Mouse (Mus musculus) C2C12 (cell line): ENCODE data around the gene Me1.

Source experiments
- CEBPB ChIP-seq: IDR thresholded peaks from one replicate; pipeline ENCODE4 v1.6.1; 2011; ENCODE audit warnings: low read depth, mild to moderate bottlenecking, control low read depth, moderate library complexity
- CTCF ChIP-seq: IDR thresholded peaks from one replicate; pipeline ENCODE4 v1.5.1; 2011; ENCODE audit not compliant: control insufficient read depth, insufficient read depth, insufficient read length
- MAX ChIP-seq: IDR thresholded peaks from one replicate; pipeline ENCODE4 v1.6.1; 2011; ENCODE audit warnings: mild to moderate bottlenecking, control low read depth
- USF1 ChIP-seq: IDR thresholded peaks from one replicate; pipeline ENCODE4 v1.6.1; 2011; ENCODE audit warnings: low read depth, mild to moderate bottlenecking, control low read depth, moderate library complexity

- TF ChIP-seq CTCF = no peak
- no peak for TF ChIP-seq USF1
- TF ChIP-seq MAX = no peak
- no peak for TF ChIP-seq CEBPB
These were observed 108.5 kb downstream of the Me1 start for GRCm38 (mm10) chr9:86587019-86587795.
